Mouse (Mus musculus) adipocyte (in vitro differentiated cells): ENCODE results near the gene Ranbp17.
A peak's percentile ranks its signal among the peaks of the same experiment; 100 is the strongest.

Source experiments
- DNase-seq: peaks from one replicate; pipeline ENCODE4 v3.0.0-alpha.2; 2016; ENCODE audit warnings: low spot score

Gene Ranbp17

DNA sequence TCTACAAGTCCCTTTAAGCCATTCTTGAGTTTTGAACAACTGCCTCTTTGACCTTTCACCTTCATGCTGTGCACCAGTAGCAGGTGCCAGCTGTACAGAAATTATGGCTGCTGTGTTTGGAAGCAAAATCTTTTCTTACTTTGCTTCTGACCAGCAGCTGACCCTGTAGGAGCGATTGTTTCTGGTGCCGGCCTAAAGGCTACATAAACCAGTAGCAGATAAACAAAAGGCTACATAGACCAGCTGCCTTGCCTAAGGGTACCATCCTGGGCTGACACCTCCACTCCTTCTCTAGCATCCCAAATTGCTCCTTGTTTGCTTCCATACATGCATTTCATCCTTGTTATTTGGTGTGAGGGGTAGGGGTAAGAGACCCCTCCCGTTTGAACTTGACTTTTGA lies 279.4 kb downstream of the Ranbp17 start:
- no peak for DNase-seq

DNA sequence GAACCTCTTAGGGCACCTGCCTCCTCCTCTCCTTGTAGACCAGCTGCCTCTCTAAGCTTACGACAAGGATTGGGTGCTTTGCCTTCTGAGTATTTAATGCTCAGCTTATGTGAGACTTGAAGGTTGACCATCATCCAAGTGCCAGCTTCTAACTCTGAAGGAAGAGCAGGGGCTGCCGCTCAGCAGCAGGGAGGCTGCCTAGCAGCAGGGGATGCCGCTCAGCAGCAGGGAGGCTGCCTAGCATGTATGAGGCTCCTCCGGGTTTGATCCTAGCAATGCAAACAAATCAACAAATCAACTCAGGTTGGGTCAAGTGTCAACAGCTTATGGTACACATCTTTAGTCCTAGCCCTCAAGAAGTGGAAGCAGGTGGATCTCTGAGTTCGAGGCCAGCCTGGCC lies 281.5 kb downstream of the Ranbp17 start:
- DNase-seq: no peak

DNA sequence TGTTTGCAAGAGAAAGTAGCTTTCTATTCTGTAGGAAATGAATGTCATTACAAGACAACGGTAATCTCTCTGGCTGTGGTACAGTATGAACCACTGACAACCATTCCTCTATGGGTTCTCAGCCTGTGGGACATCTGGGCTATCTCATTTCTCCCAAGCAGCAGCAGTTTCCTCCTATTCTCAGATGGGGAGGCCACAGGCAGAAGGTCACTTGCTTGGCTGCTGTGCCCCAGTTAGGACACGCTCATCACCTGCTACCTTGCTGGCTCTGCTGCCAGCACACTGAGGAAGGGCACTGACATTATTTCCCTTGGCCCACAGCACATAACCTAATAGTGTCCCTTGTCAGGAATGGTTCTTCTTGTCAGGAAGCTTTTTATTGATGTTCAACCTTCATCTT lies 285.4 kb downstream of the Ranbp17 start:
- no peak for DNase-seq

DNA sequence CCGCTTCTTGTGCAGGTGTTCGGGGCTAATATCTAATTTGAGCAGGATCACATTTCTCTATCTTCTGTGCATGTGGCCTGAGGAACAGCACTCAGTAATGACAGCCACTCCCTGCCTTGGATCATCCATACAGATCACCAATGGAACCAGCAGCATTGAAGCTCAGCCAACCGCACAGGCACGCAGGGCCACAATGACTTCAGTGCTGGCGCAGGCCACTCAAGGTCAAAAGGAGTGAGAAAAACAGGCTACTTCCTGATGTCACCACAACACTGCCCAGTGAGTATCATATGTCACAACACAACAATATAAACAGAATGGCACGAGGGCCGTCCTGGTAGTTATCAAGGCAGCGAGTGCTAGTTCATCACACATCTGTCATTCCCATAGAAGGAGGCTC lies 287.0 kb downstream of the Ranbp17 start:
- DNase-seq: no peak

DNA sequence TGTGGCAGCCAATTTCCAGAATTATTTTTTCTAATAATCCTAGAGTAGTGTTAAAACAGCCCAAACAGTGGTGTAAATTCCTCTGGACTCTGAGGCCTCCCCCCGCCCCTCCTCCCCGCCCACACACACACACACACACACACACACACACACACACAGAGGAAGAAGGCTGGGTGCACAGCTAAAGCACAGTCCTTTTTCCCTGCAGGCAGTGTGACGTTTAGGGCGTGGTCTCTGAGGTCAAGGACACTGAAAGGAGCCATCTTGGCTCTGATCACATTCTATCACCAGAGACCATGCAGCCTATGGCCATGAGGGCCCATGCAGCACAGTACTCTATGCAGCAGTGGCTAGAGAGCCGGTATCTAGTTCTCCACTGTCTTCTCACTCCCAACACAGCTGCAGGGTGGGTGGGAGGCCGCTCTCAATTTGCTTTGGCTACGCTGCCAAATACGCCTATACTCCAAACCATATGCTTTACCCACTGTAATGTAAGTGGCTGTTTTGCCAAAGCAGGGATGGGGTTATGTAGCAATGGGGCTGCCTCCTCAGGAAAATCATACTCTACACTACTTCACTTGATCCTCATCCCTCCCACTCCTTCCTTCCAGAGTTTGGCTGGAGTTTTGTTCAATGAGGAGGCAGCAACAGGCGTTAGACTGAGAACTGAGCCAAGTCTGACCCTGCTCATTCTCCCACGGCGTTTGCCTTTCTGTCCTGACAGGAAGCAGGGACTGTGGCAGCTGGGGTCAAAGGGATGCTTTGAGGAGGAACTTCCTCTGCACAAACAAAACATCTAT lies 291.8 kb downstream of the Ranbp17 start:
- no peak for DNase-seq

DNA sequence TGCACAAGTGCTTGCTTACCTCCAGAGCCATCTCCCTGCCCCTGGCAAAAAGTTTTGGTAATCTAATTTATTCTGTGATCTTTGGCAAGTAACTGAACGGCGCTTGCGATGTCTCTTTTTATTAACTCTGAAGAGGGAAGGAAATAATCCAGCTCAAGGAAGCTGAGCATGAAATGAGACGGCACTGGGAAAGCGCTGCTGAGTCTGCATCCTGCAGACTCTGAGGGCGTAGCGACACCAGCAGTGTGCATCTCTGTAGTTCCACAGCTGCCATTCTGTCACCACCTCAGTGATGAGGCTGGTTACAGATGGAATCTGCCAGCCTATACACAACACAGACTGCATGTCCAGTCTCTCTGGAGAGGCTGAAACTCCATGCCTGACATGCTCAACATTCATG lies 292.8 kb downstream of the Ranbp17 start:
- no peak for DNase-seq

DNA sequence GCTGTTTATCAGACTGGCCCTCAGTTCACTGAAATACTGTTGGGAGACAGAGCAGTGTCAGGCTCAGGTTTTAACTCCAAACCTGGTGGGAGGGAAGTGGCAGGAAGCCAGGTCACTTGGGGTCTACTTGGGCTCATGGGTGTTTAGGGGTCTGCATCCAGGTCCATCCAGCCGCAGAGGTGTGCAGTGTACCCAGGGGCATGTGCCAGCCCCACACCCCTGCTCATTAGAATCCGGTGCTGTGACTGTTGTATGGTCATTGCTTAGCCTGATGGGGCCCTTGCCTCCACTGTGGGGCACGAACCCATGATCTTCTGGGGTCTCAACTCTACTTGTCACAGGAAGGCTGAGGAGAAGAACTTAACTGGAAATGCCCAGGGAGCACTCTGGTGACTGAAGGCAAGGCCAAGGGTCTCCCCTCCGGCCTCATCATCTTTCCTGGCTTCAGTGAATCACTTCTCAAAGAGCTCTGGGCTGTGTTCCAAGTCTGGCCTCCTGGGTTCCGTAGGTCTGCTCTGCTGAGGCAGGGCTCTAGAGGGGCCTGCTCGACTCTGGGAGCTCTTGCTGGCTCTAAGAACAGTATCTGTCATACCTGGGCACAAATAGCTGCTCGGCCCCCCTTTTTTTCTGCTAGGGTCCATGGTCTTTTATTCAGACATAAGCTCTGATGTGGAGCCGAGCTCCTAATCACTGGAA lies 296.0 kb downstream of the Ranbp17 start:
- peak; percentile 3 for DNase-seq

DNA sequence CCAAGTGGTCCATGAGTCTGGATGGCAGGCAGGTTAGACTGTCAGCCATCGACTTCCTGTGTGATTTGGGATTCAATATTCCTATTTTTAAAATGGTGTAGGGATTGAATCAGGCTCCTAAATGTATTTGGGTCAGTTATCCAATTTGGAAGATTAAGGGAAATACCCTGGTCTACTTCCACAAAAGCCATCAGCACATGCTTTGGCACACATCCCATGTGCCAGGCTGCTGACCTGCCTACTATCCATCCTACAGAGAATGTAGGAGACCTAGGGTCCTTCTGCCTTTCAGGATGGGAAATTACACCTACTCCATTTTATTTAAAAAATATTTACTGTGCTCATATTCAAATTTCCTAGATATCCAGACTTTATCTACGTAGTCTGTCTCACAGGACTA lies 306.1 kb downstream of the Ranbp17 start:
- DNase-seq: no peak

DNA sequence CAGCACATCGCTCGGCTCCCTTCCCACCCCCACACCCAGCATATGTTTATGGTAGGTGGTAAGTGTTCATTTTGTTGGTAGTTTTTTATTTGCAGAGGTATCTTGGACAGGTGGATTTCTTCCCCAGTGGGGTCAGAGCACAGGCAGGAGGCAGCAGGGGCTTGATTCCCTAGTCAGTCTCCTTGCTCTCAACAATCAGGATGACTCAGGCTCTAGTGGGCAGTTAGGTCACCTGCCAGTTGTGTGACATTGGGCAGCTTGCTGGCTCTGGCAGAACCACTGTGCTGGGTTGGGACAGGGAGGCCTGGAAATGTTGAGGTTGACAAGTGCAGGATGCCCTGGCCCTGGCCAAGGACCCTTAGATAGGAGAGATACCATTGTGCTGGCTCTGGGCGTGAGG lies 308.6 kb downstream of the Ranbp17 start:
- no peak for DNase-seq

DNA sequence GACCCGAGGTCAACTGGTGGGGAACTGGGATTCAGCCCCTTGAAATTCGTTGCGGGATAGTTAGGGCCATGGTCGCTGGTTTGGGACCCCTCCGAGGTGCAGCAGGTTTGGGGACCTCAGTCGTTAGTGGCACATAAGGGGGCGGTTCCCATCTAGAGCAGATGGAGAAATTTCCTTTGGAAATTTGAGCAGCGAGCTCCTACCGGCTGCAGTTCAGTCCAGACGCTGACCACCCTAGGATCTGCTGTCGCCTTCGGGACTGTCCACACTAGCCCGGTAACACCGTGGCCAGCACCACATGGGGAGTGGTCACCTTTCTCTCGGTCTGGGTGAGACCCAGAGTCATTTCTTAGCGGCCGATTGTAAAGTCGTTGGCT lies 309.2 kb downstream of the Ranbp17 start:
- no peak for DNase-seq

DNA sequence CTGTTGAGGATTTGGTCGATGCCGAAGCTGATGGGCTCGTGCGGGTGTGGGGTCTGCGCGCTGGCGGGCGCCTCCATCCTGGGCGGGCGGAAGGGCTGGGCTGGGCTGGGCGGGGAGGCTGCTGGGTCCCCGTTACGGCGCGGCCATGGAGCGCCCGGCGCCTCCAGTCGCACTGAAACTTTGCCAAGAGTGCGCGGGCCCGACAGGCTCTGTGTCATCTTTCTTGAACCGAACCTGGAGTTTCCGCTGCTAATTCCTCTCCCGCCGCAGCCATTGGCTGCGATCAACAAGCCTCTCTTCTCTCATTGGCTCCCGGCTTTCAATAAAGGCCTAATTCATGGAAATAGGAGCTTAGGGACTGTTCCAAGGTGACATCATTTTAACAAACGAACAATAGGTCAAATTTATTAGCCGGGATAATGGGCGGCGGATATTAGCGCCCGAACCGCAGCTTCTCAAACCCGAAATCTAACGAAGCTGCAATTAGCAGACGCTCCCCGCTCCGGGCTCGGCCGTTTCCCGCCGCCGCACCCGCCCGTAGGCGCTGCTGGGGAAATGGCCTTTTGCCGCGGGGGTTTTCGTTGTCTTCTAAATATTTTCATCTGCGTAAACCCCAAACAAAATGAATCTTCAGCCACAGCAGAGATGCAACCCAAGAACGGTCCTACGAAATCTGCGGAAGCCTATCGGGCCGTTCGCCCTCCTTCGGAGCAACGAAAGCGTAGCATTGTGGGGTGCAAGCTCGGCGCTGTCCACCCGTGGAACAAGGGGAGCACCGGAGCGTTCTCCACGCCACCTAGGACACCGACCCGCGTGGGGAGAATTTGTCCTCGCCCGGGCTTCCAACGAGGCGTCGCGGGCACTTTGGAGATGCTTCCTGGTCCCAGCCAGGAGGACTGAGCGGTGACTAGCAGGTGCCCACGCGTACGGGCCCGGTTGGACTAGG lies 309.9 kb downstream of the Ranbp17 start, which contains the start of gene Tlx3:
Tlx3 (minus strand) TSS at position 207 of the 946 bp plus-strand sequence.
- DNase-seq: no peak

DNA sequence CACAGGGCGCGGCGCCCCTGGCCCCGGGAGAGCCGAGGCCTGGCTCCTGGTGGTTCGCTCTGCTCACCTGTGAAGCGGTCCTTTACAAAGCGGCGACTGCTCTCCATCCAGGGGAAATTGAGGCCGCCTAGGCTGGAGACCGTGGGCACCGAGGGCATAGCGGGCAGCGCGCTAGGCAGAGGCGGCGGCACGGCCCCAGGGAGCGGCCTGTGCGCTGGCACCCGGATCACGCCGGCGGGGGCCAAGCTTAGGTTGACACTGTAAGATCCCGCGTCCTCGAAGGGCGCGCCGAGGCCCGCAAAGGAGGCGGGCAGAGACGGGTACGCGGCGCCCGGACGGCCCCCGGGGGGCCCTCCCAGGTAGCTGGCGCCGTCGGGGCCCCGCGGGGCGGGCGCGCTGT lies 310.6 kb downstream of the Ranbp17 start:
- no peak for DNase-seq

DNA sequence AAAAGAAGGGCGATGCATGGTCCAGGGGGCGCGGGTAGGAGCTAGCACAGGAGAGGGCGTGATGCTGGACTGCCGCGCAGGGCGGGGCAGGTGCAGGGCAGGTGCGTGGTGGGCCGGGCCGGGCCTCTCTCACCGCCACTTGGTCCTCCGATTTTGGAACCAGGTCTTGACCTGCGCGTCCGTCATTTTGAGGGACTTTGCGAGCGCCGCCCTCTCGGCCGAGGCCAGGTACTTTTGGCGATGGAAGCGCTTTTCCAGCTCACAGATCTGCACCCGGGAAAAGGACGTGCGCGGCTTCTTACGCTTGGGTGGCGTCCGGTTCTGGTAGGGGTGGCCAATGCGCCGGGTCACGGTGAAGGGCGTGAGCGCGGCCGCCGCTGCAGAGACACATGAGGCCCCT lies 311.2 kb downstream of the Ranbp17 start:
- no peak for DNase-seq

DNA sequence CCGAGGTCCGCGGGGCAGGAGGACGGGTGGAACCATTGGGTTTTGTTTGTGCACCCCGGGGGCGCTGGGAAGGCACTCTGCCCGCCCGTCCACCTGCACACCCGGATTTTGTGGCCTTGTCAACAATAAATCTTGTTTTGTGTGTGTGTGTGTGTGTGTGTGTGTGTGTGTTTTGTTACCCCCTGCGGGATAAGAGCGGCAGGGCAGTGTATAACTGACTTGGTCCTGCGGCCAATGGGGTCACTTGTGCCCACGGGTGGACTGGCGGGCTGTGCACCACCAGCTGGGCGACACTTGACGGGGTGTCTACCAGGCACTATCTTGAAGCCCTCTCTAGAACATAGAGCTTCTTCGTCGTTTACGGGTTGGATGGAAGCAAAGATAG lies 311.9 kb downstream of the Ranbp17 start:
- no peak for DNase-seq

DNA sequence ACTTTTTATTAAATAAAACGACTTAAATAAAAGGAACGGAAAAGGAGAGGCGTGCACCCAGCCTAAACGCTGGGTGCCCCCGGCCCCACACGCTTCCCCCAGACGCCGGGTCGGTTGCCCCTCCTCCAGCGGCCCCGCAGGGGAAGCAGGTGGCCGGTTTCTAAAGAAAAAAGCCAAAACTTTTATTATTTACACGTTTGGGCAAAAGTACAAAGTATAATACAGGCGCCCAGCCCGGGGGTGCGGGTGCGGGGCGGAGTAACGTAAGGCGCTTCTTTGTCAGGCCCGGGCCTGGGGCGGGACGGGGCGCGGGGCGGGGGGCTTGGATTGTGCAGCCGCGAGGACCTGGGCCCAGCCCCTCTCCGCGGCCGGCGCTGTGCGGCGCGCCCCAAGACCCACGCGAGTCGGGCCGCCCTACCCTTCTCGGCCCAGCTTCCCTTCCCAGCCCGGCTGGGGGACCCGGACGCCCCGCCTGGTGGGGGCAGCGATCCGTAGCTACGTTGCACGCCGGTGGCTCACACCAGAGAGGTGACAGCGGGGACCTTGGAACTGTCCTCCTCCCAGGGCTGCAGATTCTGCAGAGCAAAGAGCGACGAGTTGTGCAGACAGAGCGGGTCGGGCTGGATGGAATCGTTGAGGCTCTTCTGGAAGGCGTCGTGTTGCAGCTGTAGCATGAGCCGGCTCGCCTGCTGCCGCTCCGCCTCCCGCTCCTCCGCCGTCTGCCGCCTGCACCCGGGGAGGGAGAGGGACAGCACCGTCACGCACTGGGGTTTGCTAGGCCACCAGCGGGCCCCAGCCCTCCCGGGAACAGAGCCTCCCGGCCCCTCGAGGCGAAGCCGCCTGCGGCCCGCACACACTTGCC lies 312.6 kb downstream of the Ranbp17 start:
- DNase-seq: no peak

DNA sequence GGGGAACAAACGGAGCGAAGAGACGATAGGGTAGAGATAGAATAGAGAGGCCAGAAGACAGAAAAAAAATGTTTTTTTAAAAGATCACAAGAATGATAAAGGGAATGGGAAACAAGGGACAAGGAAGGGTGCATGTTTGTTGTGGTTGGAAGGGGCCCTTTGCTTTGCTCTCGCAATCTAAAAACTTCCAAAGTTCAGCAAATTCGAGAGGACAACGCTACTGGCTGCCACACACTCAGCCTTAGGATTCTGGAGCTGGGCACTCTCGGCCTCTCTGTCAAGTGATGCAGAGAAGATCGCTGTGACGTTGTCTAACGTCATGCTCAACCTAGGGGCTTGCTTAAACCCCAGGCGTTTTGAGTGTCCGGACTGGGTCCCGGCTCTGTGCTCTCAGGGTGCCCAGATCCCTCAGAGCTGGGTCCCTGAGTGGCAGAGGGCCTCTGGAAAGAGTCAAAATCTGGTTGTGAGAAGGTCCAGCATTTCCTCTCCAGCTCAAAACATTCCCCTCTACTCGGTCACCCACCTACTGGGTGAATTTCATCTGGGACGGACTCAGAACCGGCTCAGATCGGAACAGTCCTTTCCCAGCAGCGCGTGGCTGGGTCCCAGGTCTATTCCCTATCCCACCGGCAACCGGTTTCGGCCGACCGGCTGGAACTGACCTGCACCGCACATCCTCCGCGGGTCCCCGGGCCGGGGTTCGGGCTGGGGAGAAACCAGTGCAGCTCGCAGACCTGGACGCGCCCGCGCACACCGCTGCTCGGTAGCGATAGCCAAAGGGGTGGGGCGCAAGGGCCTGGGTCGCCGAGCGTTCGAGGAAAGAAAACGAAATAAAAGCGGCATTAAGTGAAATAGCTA lies 313.4 kb downstream of the Ranbp17 start:
- no peak for DNase-seq

DNA sequence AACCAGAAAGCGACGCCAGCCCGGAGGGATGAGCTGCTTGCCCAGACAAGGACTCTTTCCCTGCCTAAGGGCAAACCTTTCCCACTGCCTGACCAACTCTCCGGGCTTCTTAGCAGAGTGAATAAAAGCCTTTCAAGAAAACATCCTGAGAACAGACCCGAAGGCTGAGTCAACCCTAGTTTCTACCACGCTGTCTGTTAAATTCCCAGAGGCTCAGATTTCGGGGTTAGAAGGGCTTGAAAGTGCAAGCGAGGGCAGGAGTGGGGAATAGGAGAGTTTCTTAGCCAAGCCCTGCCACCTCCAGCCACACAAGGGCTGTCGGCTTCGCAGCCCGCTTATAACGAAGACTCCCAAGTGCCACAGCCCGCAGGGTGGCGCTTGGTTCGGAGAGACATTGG lies 314.4 kb downstream of the Ranbp17 start:
- DNase-seq: no peak

DNA sequence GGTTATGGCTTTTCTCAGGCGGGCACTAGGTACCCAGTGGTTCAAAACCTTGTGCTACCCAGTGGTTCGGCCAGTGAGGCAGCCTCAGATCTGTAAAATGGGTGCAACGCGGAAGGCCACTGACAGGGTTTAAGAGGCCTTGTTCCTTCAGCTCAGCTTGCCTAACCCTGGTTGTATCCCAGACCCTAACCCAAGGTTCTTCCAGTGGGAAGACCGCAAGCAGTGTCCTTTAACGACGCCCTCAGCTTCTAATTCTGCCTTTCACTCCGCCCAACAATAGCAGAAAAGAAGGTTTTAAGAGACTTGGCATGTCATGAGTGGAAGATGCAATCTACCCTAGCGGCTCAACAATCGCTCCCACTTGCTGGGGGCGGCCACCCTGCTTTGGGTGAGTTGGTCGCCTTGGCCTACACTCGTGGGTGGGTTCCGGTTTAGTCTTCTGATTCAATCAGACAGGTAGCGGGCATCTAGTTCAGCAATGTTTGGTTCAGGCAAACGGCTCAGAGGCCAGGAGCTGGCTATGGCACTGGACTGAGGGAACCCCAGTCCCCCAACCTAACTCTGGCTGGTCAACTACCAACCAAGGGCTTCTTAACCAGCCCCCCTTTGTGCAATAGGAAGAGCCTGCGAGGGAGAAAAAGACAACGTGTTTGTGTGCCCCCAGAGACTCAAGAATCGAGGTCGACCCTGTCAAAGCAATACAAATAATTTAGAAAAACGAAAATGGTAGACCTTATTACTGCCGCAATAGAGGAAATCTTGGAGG lies 315.0 kb downstream of the Ranbp17 start:
- no peak for DNase-seq

DNA sequence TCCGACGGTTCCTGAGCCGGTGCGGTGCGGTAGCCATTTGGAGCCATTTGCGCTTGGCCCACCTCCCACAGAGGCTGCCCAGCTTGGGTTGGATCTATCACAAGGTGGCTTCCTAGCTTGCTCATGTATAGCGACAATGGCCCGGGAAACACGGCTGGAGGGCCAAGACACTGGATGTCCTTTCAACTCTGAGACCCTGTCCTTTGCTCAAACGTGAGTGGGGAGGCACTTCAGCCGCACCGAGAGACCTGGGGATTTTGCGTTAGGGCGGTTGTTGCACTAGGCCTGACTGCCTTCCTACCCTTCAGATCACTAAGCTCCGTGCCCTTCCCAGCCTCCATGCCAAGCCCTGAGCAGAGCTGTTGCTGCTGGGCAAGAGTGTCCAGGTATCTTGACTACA lies 315.9 kb downstream of the Ranbp17 start:
- DNase-seq: no peak

DNA sequence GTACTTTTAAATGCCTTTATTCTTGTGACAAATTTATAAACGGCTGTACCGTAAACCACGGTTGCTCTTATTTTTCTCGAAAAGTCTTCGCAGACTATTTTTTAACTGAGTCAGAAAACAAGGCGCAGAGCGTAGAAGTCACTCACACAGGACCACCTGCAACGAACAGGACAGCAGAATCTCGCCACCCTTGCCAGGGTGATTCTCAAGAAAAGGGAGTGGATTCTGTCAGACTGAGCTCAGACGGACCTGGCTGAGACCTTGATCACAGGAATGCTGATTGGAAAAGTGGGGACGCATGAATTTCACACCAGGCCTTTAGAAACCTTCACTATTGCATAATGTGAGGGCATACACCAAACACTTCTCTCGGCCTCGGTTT lies 316.4 kb downstream of the Ranbp17 start:
- no peak for DNase-seq
